13 mouse cellular contexts compared by ENCODE assay signal in genomic region chr11:24141479-24142251, GRCm38 (mm10).
A peak's percentile ranks its signal among the peaks of the same experiment; 100 is the strongest.
DNase-seq lines count a peak whose midpoint lies in the region; ATAC-seq and TF ChIP-seq lines count a peak whose summit lies in the region.
"Had no signal": no experiment of that assay in that cellular context is flagged by ENCODE, and none has a peak within 500 bp of the region (broad histone marks: within the 10 kb centered on the region; RNA-seq: fewer than 3 reads in every experiment).

No protein-coding gene starts in this region.

- H3K36me3 ChIP-seq in hindbrain, embryonic 12.5 days: 0 out of 2 replicates have a peak, but pooled peaks cover 5% of the 10 kb centered on the region
- H3K36me3 ChIP-seq in hindbrain, postnatal 0 days (ENCODE audit: insufficient read depth, low read length): no peaks in the 10 kb centered on the region
- H3K36me3 ChIP-seq in embryonic facial prominence, embryonic 13.5 days: peaks cover 19% of the 10 kb centered on the region
- peaks cover 55% of the 10 kb centered on the region for H3K36me3 ChIP-seq in limb, embryonic 12.5 days
- H3K36me3 ChIP-seq: intestine, embryonic 15.5 days had no signal

- H3K9me3 ChIP-seq in hindbrain, embryonic 12.5 days (replicated peaks): no peaks in the 10 kb centered on the region
- no peaks in the 10 kb centered on the region for H3K9me3 ChIP-seq in hindbrain, postnatal 0 days (ENCODE audit: low read length)
- H3K9me3 ChIP-seq in embryonic facial prominence, embryonic 13.5 days: peaks cover 5% of the 10 kb centered on the region; the same call in 1 of the 2 replicates
- H3K9me3 ChIP-seq in limb, embryonic 12.5 days: no peaks in the 10 kb centered on the region
- H3K9me3 ChIP-seq: intestine, embryonic 15.5 days had no signal

- no peak for DNase-seq in hindbrain, postnatal 0 days (ENCODE audit: low spot score)
- peak; percentile 66 to 76 for DNase-seq in B cell, adult 2 months
- no peak for DNase-seq in cerebellum, adult 9-10 months
- no peak for DNase-seq in testis, postnatal 14 days (ENCODE audit: low spot score)
- no peak for DNase-seq in urinary bladder, adult 18-20 months (ENCODE audit: low spot score in 2 of 2)
- DNase-seq: cerebellum, postnatal 14 days; gastrocnemius, postnatal 14 days; right cerebral cortex, postnatal 14 days; thymus, postnatal 25 days had no signal

- 0 out of 2 replicates have a peak overlapping the region, but pooled peaks have one; percentile 17 for H3K27ac ChIP-seq in hindbrain, embryonic 12.5 days
- H3K27ac ChIP-seq in hindbrain, postnatal 0 days: no peak overlapping the region
- H3K27ac ChIP-seq in embryonic facial prominence, embryonic 13.5 days: peak overlapping the region; percentile 48; the same call in 1 of the 2 replicates
- H3K27ac ChIP-seq in limb, embryonic 12.5 days: 0 out of 2 replicates have a peak overlapping the region, but pooled peaks have one; percentile 1
- H3K27ac ChIP-seq: intestine, embryonic 15.5 days had no signal

- H3K4me2 ChIP-seq in hindbrain, embryonic 12.5 days (replicated peaks): no peak overlapping the region
- H3K4me2 ChIP-seq in hindbrain, postnatal 0 days (ENCODE audit: low read depth, low read length): no peak overlapping the region
- H3K4me2 ChIP-seq in embryonic facial prominence, embryonic 13.5 days: no peak overlapping the region
- H3K4me2 ChIP-seq in limb, embryonic 12.5 days: no peak overlapping the region
- H3K4me2 ChIP-seq: intestine, embryonic 15.5 days had no signal

- TF ChIP-seq CTCF in hindbrain, postnatal 0 days (IDR thresholded peaks at IDR 0.05; ENCODE audit: low read depth): no peak

- H3K4me3 ChIP-seq in hindbrain, embryonic 12.5 days: no peak overlapping the region
- H3K4me3 ChIP-seq in hindbrain, postnatal 0 days (ENCODE audit: low read length): no peak overlapping the region
- H3K4me3 ChIP-seq in embryonic facial prominence, embryonic 13.5 days: no peak overlapping the region
- no peak overlapping the region for H3K4me3 ChIP-seq in limb, embryonic 12.5 days (replicated peaks)
- H3K4me3 ChIP-seq: intestine, embryonic 15.5 days had no signal

- peaks cover 23% of the 10 kb centered on the region for H3K4me1 ChIP-seq in hindbrain, embryonic 12.5 days
- H3K4me1 ChIP-seq in hindbrain, postnatal 0 days (ENCODE audit: insufficient read depth, low read length): no peaks in the 10 kb centered on the region
- H3K4me1 ChIP-seq in embryonic facial prominence, embryonic 13.5 days: peaks cover 65% of the 10 kb centered on the region
- peaks cover 55% of the 10 kb centered on the region for H3K4me1 ChIP-seq in limb, embryonic 12.5 days (replicated peaks)

- WGBS in hindbrain, embryonic 12.5 days: 63% methylated on average over 10 of the region's 10 CpGs
- 69% methylated on average over 10 of the region's 10 CpGs for WGBS in hindbrain, postnatal 0 days
- WGBS in embryonic facial prominence, embryonic 13.5 days: 52% methylated on average over 10 of the region's 10 CpGs
- WGBS in limb, embryonic 12.5 days: 60% methylated on average over 10 of the region's 10 CpGs

- no peaks in the 10 kb centered on the region for H3K27me3 ChIP-seq in hindbrain, embryonic 12.5 days
- no peaks in the 10 kb centered on the region for H3K27me3 ChIP-seq in hindbrain, postnatal 0 days (ENCODE audit: insufficient read depth, low read length)
- no peaks in the 10 kb centered on the region for H3K27me3 ChIP-seq in embryonic facial prominence, embryonic 13.5 days
- H3K27me3 ChIP-seq in limb, embryonic 12.5 days: no peaks in the 10 kb centered on the region
- H3K27me3 ChIP-seq: intestine, embryonic 15.5 days had no signal

- H3K9ac ChIP-seq in hindbrain, embryonic 12.5 days: no peak overlapping the region
- no peak overlapping the region for H3K9ac ChIP-seq in hindbrain, postnatal 0 days (replicated peaks; ENCODE audit: low read length)
- H3K9ac ChIP-seq in embryonic facial prominence, embryonic 13.5 days: no peak overlapping the region
- H3K9ac ChIP-seq in limb, embryonic 12.5 days (replicated peaks): no peak overlapping the region
- H3K9ac ChIP-seq: intestine, embryonic 15.5 days had no signal

- ATAC-seq in hindbrain, embryonic 12.5 days (ENCODE audit: low FRiP score): peak; percentile 38; the same call in 1 of the 2 replicates
- ATAC-seq in hindbrain, postnatal 0 days: no peak
- no peak for ATAC-seq in embryonic facial prominence, embryonic 13.5 days (ENCODE audit: insufficient number of reproducible peaks, insufficient read depth, low FRiP score, low TSS enrichment, low read depth)
- ATAC-seq in limb, embryonic 12.5 days (ENCODE audit: insufficient number of reproducible peaks, insufficient read depth, low FRiP score, low TSS enrichment, low read depth): 0 out of 2 replicates have a peak, but pooled peaks have one; percentile 29
- ATAC-seq: intestine, embryonic 15.5 days had no signal

Comparison
In these comparisons a context has a peak if more than half of its experiments do, and no peak if none do; other contexts are left out.
1. ATAC-seq: peak in hindbrain, embryonic 12.5 days (single experiment) and limb, embryonic 12.5 days (single experiment); none in hindbrain, postnatal 0 days (single experiment) and embryonic facial prominence, embryonic 13.5 days (single experiment).
2. DNase-seq: peak in B cell, adult 2 months (2 of 2); none in hindbrain, postnatal 0 days (single experiment), cerebellum, adult 9-10 months (single experiment), testis, postnatal 14 days (single experiment) and urinary bladder, adult 18-20 months (0 of 2).